Mouse (Mus musculus): ENCODE results near the gene Slc9a3r2. TPM values are rescaled to one million over a fixed set of nuclear protein-coding genes. Genes with fewer than 3 reads are reported as not detected.

Slc9a3r2 gene
- polyA plus RNA-seq, 1 experiment from 2014 or later: 49.3 TPM

- H3K4me2 ChIP-seq (ENCODE audit: low read depth, low read length): no peak overlapping the region
- WGBS: 75% methylated on average over 5 of the region's 5 CpGs
- H3K4me1 ChIP-seq (ENCODE audit: control insufficient read depth, insufficient read depth, low read length): peaks cover 3% of the 10 kb centered on the region
- no peak for ATAC-seq (ENCODE audit: low read depth)
- no peak overlapping the region for H3K4me3 ChIP-seq (ENCODE audit: low read depth, low read length)
- no peaks in the 10 kb centered on the region for H3K9me3 ChIP-seq (ENCODE audit: control insufficient read depth, low read length)
- H3K36me3 ChIP-seq (ENCODE audit: control insufficient read depth, insufficient read depth, low read length): 0 out of 2 replicates have a peak, but pooled peaks cover 4% of the 10 kb centered on the region
- no peak overlapping the region for H3K9ac ChIP-seq (replicated peaks; ENCODE audit: low read depth, low read length)
- H3K27ac ChIP-seq (ENCODE audit: low read depth, low read length): no peak overlapping the region
- no peaks in the 10 kb centered on the region for H3K27me3 ChIP-seq (ENCODE audit: control insufficient read depth, insufficient read depth, low read length)
Measured at GRCm38 (mm10) chr17:24636781-24637481, 13.2 kb downstream of the Slc9a3r2 start.

- ATAC-seq (ENCODE audit: low read depth): no peak
- Histone ChIP-seq H3K36me3 (ENCODE audit: control insufficient read depth, insufficient read depth, low read length) (0 out of 2 replicates have a peak, but pooled peaks cover 3% of the 10 kb centered on the region), H3K27me3 (ENCODE audit: control insufficient read depth, insufficient read depth, low read length) (no peaks in the 10 kb centered on the region), H3K9me3 (ENCODE audit: control insufficient read depth, low read length) (no peaks in the 10 kb centered on the region), H3K27ac (ENCODE audit: low read depth, low read length) (no peak overlapping the region), H3K4me1 (ENCODE audit: control insufficient read depth, insufficient read depth, low read length) (peaks cover 8% of the 10 kb centered on the region), H3K9ac (replicated peaks; ENCODE audit: low read depth, low read length) (no peak overlapping the region), H3K4me3 (ENCODE audit: low read depth, low read length) (no peak overlapping the region), H3K4me2 (ENCODE audit: low read depth, low read length) (no peak overlapping the region)
- WGBS: 98% methylated on average over 5 of the region's 5 CpGs
Measured at GRCm38 (mm10) chr17:24635694-24636093, 14.4 kb downstream of the Slc9a3r2 start.

- no peaks in the 10 kb centered on the region for H3K27me3 ChIP-seq (ENCODE audit: control insufficient read depth, insufficient read depth, low read length)
- no peak overlapping the region for H3K9ac ChIP-seq (replicated peaks; ENCODE audit: low read depth, low read length)
- H3K4me3 ChIP-seq (ENCODE audit: low read depth, low read length): no peak overlapping the region
- ATAC-seq (ENCODE audit: low read depth): no peak
- peaks cover 10% of the 10 kb centered on the region for H3K36me3 ChIP-seq (ENCODE audit: control insufficient read depth, insufficient read depth, low read length)
- no peaks in the 10 kb centered on the region for H3K9me3 ChIP-seq (ENCODE audit: control insufficient read depth, low read length)
- WGBS: 79% methylated on average over 4 of the region's 4 CpGs
- peaks cover 8% of the 10 kb centered on the region for H3K4me1 ChIP-seq (ENCODE audit: control insufficient read depth, insufficient read depth, low read length)
- no peak overlapping the region for H3K4me2 ChIP-seq (ENCODE audit: low read depth, low read length)
- H3K27ac ChIP-seq (ENCODE audit: low read depth, low read length): no peak overlapping the region
Measured at GRCm38 (mm10) chr17:24635024-24635423, 15.1 kb downstream of the Slc9a3r2 start.

GRCm38 (mm10) chr17:24633831-24634230 is 16.3 kb downstream of the Slc9a3r2 start:
- peaks cover 20% of the 10 kb centered on the region for H3K36me3 ChIP-seq (ENCODE audit: control insufficient read depth, insufficient read depth, low read length)
- 93% methylated on average over 11 of the region's 11 CpGs for WGBS
- H3K4me2 ChIP-seq (ENCODE audit: low read depth, low read length): no peak overlapping the region
- ATAC-seq (ENCODE audit: low read depth): no peak
- H3K9me3 ChIP-seq (ENCODE audit: control insufficient read depth, low read length): no peaks in the 10 kb centered on the region
- peaks cover 5% of the 10 kb centered on the region for H3K4me1 ChIP-seq (ENCODE audit: control insufficient read depth, insufficient read depth, low read length)
- no peak overlapping the region for H3K4me3 ChIP-seq (ENCODE audit: low read depth, low read length)
- H3K27me3 ChIP-seq (ENCODE audit: control insufficient read depth, insufficient read depth, low read length): no peaks in the 10 kb centered on the region
- H3K9ac ChIP-seq (replicated peaks; ENCODE audit: low read depth, low read length): no peak overlapping the region
- no peak overlapping the region for H3K27ac ChIP-seq (ENCODE audit: low read depth, low read length)

GRCm38 (mm10) chr17:24632813-24633449 is 17.2 kb downstream of the Slc9a3r2 start:
- Histone ChIP-seq H3K4me2 (ENCODE audit: low read depth, low read length) (peak overlapping the region; percentile 85), H3K9ac (replicated peaks; ENCODE audit: low read depth, low read length) (peak overlapping the region; percentile 58), H3K9me3 (ENCODE audit: control insufficient read depth, low read length) (no peaks in the 10 kb centered on the region), H3K27ac (ENCODE audit: low read depth, low read length) (peak overlapping the region; percentile 73), H3K4me3 (ENCODE audit: low read depth, low read length) (peak overlapping the region; percentile 65), H3K27me3 (ENCODE audit: control insufficient read depth, insufficient read depth, low read length) (no peaks in the 10 kb centered on the region), H3K4me1 (ENCODE audit: control insufficient read depth, insufficient read depth, low read length) (peaks cover 5% of the 10 kb centered on the region), H3K36me3 (ENCODE audit: control insufficient read depth, insufficient read depth, low read length) (peaks cover 27% of the 10 kb centered on the region)
- WGBS: 11% methylated on average over 22 of the region's 22 CpGs
- ATAC-seq (ENCODE audit: low read depth): peak; percentile 15; the same call in 1 of the 2 replicates

GRCm38 (mm10) chr17:24632167-24632812 is 17.8 kb downstream of the Slc9a3r2 start, which contains the start of the genes Tsc2 and Nthl1:
Tsc2 (minus strand) TSS chr17:24632630.
Nthl1 (plus strand) TSS chr17:24632680.
- Histone ChIP-seq H3K4me3 (ENCODE audit: low read depth, low read length) (peak within 1 kb of the TSS; percentile 65), H3K4me1 (ENCODE audit: control insufficient read depth, insufficient read depth, low read length) (peaks cover 5% of the 10 kb centered on the region), H3K4me2 (ENCODE audit: low read depth, low read length) (peak within 1 kb of the TSS; percentile 85), H3K27me3 (ENCODE audit: control insufficient read depth, insufficient read depth, low read length) (no peaks in the 10 kb centered on the region), H3K9me3 (ENCODE audit: control insufficient read depth, low read length) (no peaks in the 10 kb centered on the region), H3K27ac (ENCODE audit: low read depth, low read length) (peak within 1 kb of the TSS; percentile 73), H3K36me3 (ENCODE audit: control insufficient read depth, insufficient read depth, low read length) (peaks cover 32% of the 10 kb centered on the region), H3K9ac (replicated peaks; ENCODE audit: low read depth, low read length) (peak within 1 kb of the TSS; percentile 58)
- WGBS: 2% methylated on average over 51 of the region's 51 CpGs
- peak; percentile 91 for ATAC-seq (ENCODE audit: low read depth)

- Histone ChIP-seq H3K4me2 (ENCODE audit: low read depth, low read length) (no peak overlapping the region), H3K9me3 (ENCODE audit: control insufficient read depth, low read length) (no peaks in the 10 kb centered on the region), H3K4me3 (ENCODE audit: low read depth, low read length) (no peak overlapping the region), H3K27ac (ENCODE audit: low read depth, low read length) (no peak overlapping the region), H3K36me3 (ENCODE audit: control insufficient read depth, insufficient read depth, low read length) (peaks cover 50% of the 10 kb centered on the region), H3K27me3 (ENCODE audit: control insufficient read depth, insufficient read depth, low read length) (no peaks in the 10 kb centered on the region), H3K9ac (replicated peaks; ENCODE audit: low read depth, low read length) (no peak overlapping the region), H3K4me1 (ENCODE audit: control insufficient read depth, insufficient read depth, low read length) (peaks cover 5% of the 10 kb centered on the region)
- WGBS: 93% methylated on average over 14 of the region's 14 CpGs
- no peak for ATAC-seq (ENCODE audit: low read depth)
Measured at GRCm38 (mm10) chr17:24630072-24630471, 20.1 kb downstream of the Slc9a3r2 start.

- Histone ChIP-seq H3K4me1 (ENCODE audit: control insufficient read depth, insufficient read depth, low read length) (peaks cover 5% of the 10 kb centered on the region), H3K4me3 (ENCODE audit: low read depth, low read length) (no peak overlapping the region), H3K9me3 (ENCODE audit: control insufficient read depth, low read length) (no peaks in the 10 kb centered on the region), H3K36me3 (ENCODE audit: control insufficient read depth, insufficient read depth, low read length) (peaks cover 61% of the 10 kb centered on the region), H3K4me2 (ENCODE audit: low read depth, low read length) (no peak overlapping the region), H3K27me3 (ENCODE audit: control insufficient read depth, insufficient read depth, low read length) (no peaks in the 10 kb centered on the region), H3K9ac (replicated peaks; ENCODE audit: low read depth, low read length) (no peak overlapping the region), H3K27ac (ENCODE audit: low read depth, low read length) (no peak overlapping the region)
- no peak for ATAC-seq (ENCODE audit: low read depth)
- 48% methylated on average over 5 of the region's 5 CpGs for WGBS
Measured at GRCm38 (mm10) chr17:24628646-24629045, 21.5 kb downstream of the Slc9a3r2 start.

GRCm38 (mm10) chr17:24625472-24625871 is 24.7 kb downstream of the Slc9a3r2 start:
- H3K36me3 ChIP-seq (ENCODE audit: control insufficient read depth, insufficient read depth, low read length): peaks cover 87% of the 10 kb centered on the region
- no peak for ATAC-seq (ENCODE audit: low read depth)
- no peak overlapping the region for H3K9ac ChIP-seq (replicated peaks; ENCODE audit: low read depth, low read length)
- H3K27ac ChIP-seq (ENCODE audit: low read depth, low read length): no peak overlapping the region
- no peaks in the 10 kb centered on the region for H3K4me1 ChIP-seq (ENCODE audit: control insufficient read depth, insufficient read depth, low read length)
- 94% methylated on average over 8 of the region's 8 CpGs for WGBS
- no peak overlapping the region for H3K4me2 ChIP-seq (ENCODE audit: low read depth, low read length)
- no peaks in the 10 kb centered on the region for H3K27me3 ChIP-seq (ENCODE audit: control insufficient read depth, insufficient read depth, low read length)
- H3K9me3 ChIP-seq (ENCODE audit: control insufficient read depth, low read length): no peaks in the 10 kb centered on the region
- no peak overlapping the region for H3K4me3 ChIP-seq (ENCODE audit: low read depth, low read length)
